Comparison of ENCODE assay signal across 27 mouse cellular contexts in genomic region chr7:67994346-67994858, GRCm38 (mm10). TPM values are rescaled to one million over a fixed set of nuclear protein-coding genes. Genes with fewer than 3 reads are reported as not detected.
DNase-seq lines count a peak whose midpoint lies in the region; ATAC-seq and TF ChIP-seq lines count a peak whose summit lies in the region.
"Had no signal": no experiment of that assay in that cellular context is flagged by ENCODE, and none has a peak within 500 bp of the region (broad histone marks: within the 10 kb centered on the region; RNA-seq: fewer than 3 reads in every experiment).

No protein-coding gene starts in this region.

- H3K4me1 ChIP-seq in MEL (ENCODE audit: control insufficient read depth in 1 of 2, insufficient read depth in 2 of 2, low read length in 2 of 2), result peaks cover 41 to 50% of the 10 kb centered on the region in 2 experiments

- peak; percentile 29 for DNase-seq in thymus, postnatal 0 days (ENCODE audit: low spot score)
- no peak for DNase-seq in thymus, postnatal 10 days (ENCODE audit: low spot score in 2 of 2)
- DNase-seq in CD4-positive helper T cell, adult 2 months (ENCODE audit: low read depth, low spot score), result peak; percentile 33
- DNase-seq in MEL (ENCODE audit: low read depth, low spot score), result peak; percentile 60
- DNase-seq in lung, postnatal 25 days (ENCODE audit: low spot score), result no peak
- no peak for DNase-seq in right cerebral cortex, postnatal 14 days
- DNase-seq: adrenal gland, postnatal 36 days; cerebellum, adult 18-20 months; cerebellum, postnatal 10 days; gastrocnemius, postnatal 25 days; heart, adult 2 months; heart, postnatal 10 days; kidney, adult 18-20 months; kidney, postnatal 25 days; lung, postnatal 36 days; midbrain, embryonic 14.5 days; spleen, adult 18-20 months had no signal

- no peaks in the 10 kb centered on the region for H3K9me3 ChIP-seq in MEL (replicated peaks; ENCODE audit: insufficient read depth, low read length)
- H3K9me3 ChIP-seq: embryonic facial prominence, embryonic 15.5 days; forebrain, embryonic 13.5 days; heart, embryonic 12.5 days; kidney, embryonic 15.5 days; limb, embryonic 13.5 days; lung, embryonic 15.5 days; megakaryocyte, embryonic 14.5 days had no signal

- no peak for TF ChIP-seq CTCF in MEL (IDR thresholded peaks at IDR 0.05 in 2 of 3, conservative IDR thresholded peaks at IDR 0.05 in 1 of 3; ENCODE audit: control insufficient read depth in 1 of 3, insufficient read depth in 1 of 3, low read depth in 2 of 3, low read length in 3 of 3, poor library complexity in 1 of 3, severe bottlenecking in 1 of 3)

- peak; percentile 18; the same call in 1 of the 2 replicates for ATAC-seq in megakaryocyte progenitor cell, adult 5-6 weeks (replicated peaks; ENCODE audit: poor library complexity)
- ATAC-seq: forebrain, embryonic 13.5 days had no signal

- no peak for TF ChIP-seq POLR2A in MEL (IDR thresholded peaks at IDR 0.05; ENCODE audit: control insufficient read depth in 1 of 2, insufficient read depth in 1 of 2, low read depth in 1 of 2, low read length in 2 of 2, poor library complexity in 1 of 2)

- peak overlapping the region; percentile 72 for H3K9ac ChIP-seq in MEL (ENCODE audit: control insufficient read depth, low read depth, low read length, poor library complexity, severe bottlenecking)
- H3K9ac ChIP-seq: embryonic facial prominence, embryonic 15.5 days; forebrain, embryonic 13.5 days; heart, embryonic 12.5 days; hindbrain, embryonic 14.5 days; kidney, embryonic 15.5 days; limb, embryonic 13.5 days; lung, embryonic 15.5 days had no signal

- peak overlapping the region; percentile 97 for H3K27ac ChIP-seq in MEL (ENCODE audit: control insufficient read depth, low read depth, low read length)
- H3K27ac ChIP-seq: embryonic facial prominence, embryonic 15.5 days; forebrain, embryonic 13.5 days; heart, adult 2 months; hindbrain, embryonic 14.5 days; kidney, embryonic 15.5 days; left cerebral cortex, adult 2 months; lung, embryonic 15.5 days had no signal

- TF ChIP-seq RAD21 in MEL (IDR thresholded peaks at IDR 0.05; ENCODE audit: low read depth, low read length), result no peak

- H3K79me2 ChIP-seq in MEL (ENCODE audit: control insufficient read depth, insufficient read depth, low read length, poor library complexity), result peaks cover 15% of the 10 kb centered on the region; the same call in 1 of the 2 replicates

- H3K4me3 ChIP-seq in MEL (ENCODE audit: control insufficient read depth in 1 of 2, insufficient read depth in 1 of 2, low read depth in 2 of 2, low read length in 2 of 2), result no peak overlapping the region; a peak in 1 of 4 replicates
- H3K4me3 ChIP-seq: embryonic facial prominence, embryonic 15.5 days; forebrain, embryonic 13.5 days; heart, adult 2 months; heart, embryonic 12.5 days; kidney, embryonic 15.5 days; left cerebral cortex, adult 2 months; limb, embryonic 13.5 days; lung, embryonic 15.5 days had no signal

- no peaks in the 10 kb centered on the region for H3K27me3 ChIP-seq in MEL (ENCODE audit: control insufficient read depth in 1 of 2, insufficient read depth in 2 of 2, low read length in 2 of 2)
- H3K27me3 ChIP-seq: embryonic facial prominence, embryonic 15.5 days; forebrain, embryonic 13.5 days; heart, embryonic 12.5 days; kidney, embryonic 15.5 days; limb, embryonic 13.5 days; lung, embryonic 15.5 days; megakaryocyte, embryonic 14.5 days had no signal

- TF ChIP-seq EP300 in MEL (IDR thresholded peaks at IDR 0.05; ENCODE audit: low read depth in 1 of 2, low read length in 2 of 2), result peak in 1 of 2 experiments; percentile 63; a peak in 2 of 4 replicates

- peaks cover 0 to 49% of the 10 kb centered on the region in 2 experiments; a peak in 2 of 4 replicates for H3K36me3 ChIP-seq in MEL (ENCODE audit: control insufficient read depth in 1 of 2, insufficient read depth in 2 of 2, low read length in 2 of 2)
- H3K36me3 ChIP-seq: embryonic facial prominence, embryonic 15.5 days; heart, embryonic 12.5 days; kidney, embryonic 15.5 days; lung, embryonic 15.5 days had no signal

TF ChIP-seq in MEL, 35 proteins besides CTCF, POLR2A, EP300 and RAD21:
- no peak for TF ChIP-seq POLR2AphosphoS2 (IDR thresholded peaks at IDR 0.05; ENCODE audit: low read length)
- TF ChIP-seq TBP (IDR thresholded peaks at IDR 0.05; ENCODE audit: low read depth, low read length), result no peak
- peak; percentile 82 for TF ChIP-seq GATA1 (IDR thresholded peaks at IDR 0.05; ENCODE audit: low read depth, low read length)
- peak; percentile 69; the same call in 1 of the 2 replicates for TF ChIP-seq RCOR1 (IDR thresholded peaks at IDR 0.05; ENCODE audit: low read depth, low read length)
- no peak for TF ChIP-seq CHD2 (IDR thresholded peaks at IDR 0.05; ENCODE audit: low read length)
- TF ChIP-seq USF1 (IDR thresholded peaks at IDR 0.05; ENCODE audit: low read depth, low read length), result no peak
- no peak for TF ChIP-seq KAT2A (conservative IDR thresholded peaks at IDR 0.05; ENCODE audit: low read depth, low read length)
- TF ChIP-seq TCF12 (IDR thresholded peaks at IDR 0.05; ENCODE audit: low read depth, low read length), result peak; percentile 48
- TF ChIP-seq CHD1 (IDR thresholded peaks at IDR 0.05; ENCODE audit: low read depth, low read length), result no peak
- peak; percentile 84 for TF ChIP-seq ETS1 (IDR thresholded peaks at IDR 0.05; ENCODE audit: low read depth, low read length)
- no peak for TF ChIP-seq MEF2A (IDR thresholded peaks at IDR 0.05; ENCODE audit: extremely low read depth, insufficient replicate concordance, low read depth, low read length, poor library complexity, severe bottlenecking)
- TF ChIP-seq USF2 (IDR thresholded peaks at IDR 0.05; ENCODE audit: borderline replicate concordance in 1 of 2, insufficient read depth in 1 of 2, low read depth in 1 of 2, low read length in 2 of 2), result no peak
- TF ChIP-seq ELF1 (IDR thresholded peaks at IDR 0.05; ENCODE audit: low read depth, low read length), result no peak
- no peak for TF ChIP-seq HCFC1 (IDR thresholded peaks at IDR 0.05; ENCODE audit: low read depth, low read length)
- TF ChIP-seq UBTF (IDR thresholded peaks at IDR 0.05; ENCODE audit: borderline replicate concordance, insufficient read depth, low read depth, low read length), result no peak
- peak; percentile 19; the same call in 1 of the 2 replicates for TF ChIP-seq SIN3A (IDR thresholded peaks at IDR 0.05; ENCODE audit: low read length)
- TF ChIP-seq GABPA (IDR thresholded peaks at IDR 0.05; ENCODE audit: low read depth, low read length), result no peak
- no peak for TF ChIP-seq ZKSCAN1 (IDR thresholded peaks at IDR 0.05; ENCODE audit: low read depth, low read length)
- no peak; the same call in 1 of the 2 replicates for TF ChIP-seq E2F4 (IDR thresholded peaks at IDR 0.05; ENCODE audit: borderline replicate concordance, low read depth, low read length)

RNA-seq across cellular contexts. Expression of gene Igf1r, which starts 41.8 kb away (rescaled TPM):
- 7.3 and 8.5 TPM in 2 replicates for polyA plus RNA-seq in thymus, postnatal 0 days (2015; fragmentation: Nextera tagmentation; extraction: Ambion mirVana)
- total RNA-seq in MEL (2012; rRNA removed), result 11.9 and 13.8 TPM in 2 replicates
- 10 to 100 TPM in 1 of 2 experiments, not detected in 1; 11.8 TPM for polyA plus RNA-seq in MEL (2012; ENCODE audit: insufficient read depth in 1 of 2, insufficient read length in 2 of 2, low read depth in 1 of 2, low replicate concordance in 2 of 2, missing spikeins in 1 of 2)
- 46.1 and 50.3 TPM in 2 replicates for total RNA-seq in megakaryocyte progenitor cell, adult 5-6 weeks (2015)
- 22.4 and 25.0 TPM in 2 replicates for total RNA-seq in megakaryocyte progenitor cell, adult 5-6 weeks (2017)

Comparison
In these comparisons a context has a peak if more than half of its experiments do, and no peak if none do; other contexts are left out.
1. DNase-seq: peak in thymus, postnatal 0 days (single experiment), CD4-positive helper T cell, adult 2 months (single experiment) and MEL (single experiment); none in thymus, postnatal 10 days (0 of 2), lung, postnatal 25 days (single experiment) and right cerebral cortex, postnatal 14 days (single experiment).